Mouse (Mus musculus) embryo, embryonic 10 days (tissue): Measurements from ENCODE around the gene Nr2f1.

Experiments used
- DNase-seq: peaks from one replicate; pipeline ENCODE4 v3.0.0-alpha.2; 2015; ENCODE audit warnings: low spot score

Nr2f1 gene

DNA sequence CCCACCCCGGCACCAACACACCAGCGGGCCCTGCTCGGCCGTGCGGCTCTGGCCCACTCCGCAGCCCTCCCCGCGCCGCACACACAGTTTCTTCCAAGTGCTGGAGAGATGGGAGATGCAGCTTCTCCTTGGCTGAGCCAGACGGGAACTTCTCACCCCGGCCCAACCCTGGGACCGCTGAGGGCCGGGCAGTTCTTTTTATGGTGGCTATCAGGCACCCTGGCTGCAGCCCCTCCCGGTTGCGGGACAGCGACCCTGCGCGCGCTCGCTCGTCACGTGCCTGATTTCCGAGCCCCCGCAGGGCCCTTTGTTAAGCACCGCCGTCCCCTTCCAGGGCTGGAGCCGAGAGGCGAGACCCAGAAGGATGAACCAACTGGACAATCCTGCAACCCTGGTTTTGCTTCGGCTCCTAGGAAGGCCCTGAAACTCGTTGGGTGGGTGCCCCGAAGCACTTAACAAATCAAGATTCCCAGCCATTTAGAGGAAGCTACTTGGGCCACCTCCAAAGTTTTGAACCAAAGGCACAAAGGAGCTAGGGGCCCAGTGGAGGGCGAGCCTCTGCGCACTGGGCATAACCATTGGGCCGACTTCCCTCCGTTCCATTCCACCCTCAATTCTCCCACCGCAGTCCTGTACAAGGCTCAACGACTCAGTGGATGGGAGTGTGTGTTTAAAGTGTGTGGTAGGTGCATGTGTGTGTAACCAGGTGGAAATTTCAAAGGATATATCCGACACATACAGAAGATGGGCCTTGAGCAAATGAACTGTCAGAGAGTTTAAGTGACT is 20.1 kb downstream of the Nr2f1 start:
- peak; percentile 75 for DNase-seq

DNA sequence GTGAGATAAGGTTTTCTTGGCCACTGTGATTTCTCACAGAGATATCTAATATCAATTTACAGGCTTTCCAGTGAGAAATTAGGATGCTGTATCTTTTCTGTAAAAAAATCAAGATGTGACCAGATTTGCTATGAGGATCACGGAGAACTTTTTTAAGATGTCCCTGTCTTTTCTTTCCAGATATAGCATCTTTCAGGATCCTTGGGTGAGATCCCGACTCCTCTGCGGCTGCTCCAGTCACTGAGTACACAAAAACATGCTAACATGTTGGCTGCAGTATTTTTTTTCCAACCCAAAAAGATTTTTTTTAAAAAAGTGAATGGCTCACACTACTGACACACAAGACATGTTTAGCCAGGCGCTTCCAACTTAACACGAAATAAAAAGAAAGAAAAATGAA is 20.8 kb downstream of the Nr2f1 start:
- DNase-seq = no peak

DNA sequence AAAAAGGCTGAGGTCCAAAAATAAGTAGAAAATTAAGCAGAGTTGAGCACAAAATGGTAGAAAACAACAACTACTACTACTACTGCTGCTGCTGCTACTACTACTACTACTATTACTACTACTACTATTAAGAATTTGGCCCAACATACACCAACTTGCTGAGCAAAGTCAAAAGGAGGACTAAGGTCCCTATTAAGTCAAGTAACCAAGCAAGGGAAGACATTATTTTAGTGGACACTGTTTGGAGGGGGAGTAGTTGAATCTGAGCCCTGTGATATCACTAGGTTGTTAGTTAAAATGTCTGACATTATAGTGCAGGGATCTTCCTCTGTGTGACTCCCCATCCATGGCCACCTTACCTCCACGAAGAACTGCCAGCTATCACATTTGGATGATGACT is 21.5 kb downstream of the Nr2f1 start:
- DNase-seq = no peak

DNA sequence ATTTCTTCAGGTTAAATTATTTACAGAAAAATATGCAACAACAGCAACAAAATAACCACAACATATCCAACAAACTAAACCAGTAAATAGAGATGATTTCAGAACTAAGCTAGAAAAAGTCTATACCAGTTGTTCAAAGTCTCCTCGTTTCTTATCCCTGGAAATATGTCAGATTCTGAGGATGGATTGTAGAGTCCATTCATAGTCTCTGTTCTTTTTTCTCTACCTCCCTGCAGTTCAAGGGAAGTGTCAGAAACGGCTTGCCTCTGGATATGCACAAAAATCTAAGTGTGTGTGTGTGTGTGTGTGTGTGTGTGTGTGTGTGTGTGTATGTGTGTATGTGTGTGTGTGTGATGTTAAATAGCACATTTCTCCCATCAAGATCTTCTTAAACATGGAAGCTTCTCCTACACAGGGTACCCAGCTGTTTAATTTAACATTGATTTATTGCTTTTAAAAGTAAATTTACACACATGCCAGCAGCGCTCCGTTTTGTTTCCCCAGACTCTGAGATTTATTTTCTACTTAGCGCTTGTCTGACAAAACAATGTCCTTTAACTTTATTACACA is 22.1 kb downstream of the Nr2f1 start:
- DNase-seq = no peak

DNA sequence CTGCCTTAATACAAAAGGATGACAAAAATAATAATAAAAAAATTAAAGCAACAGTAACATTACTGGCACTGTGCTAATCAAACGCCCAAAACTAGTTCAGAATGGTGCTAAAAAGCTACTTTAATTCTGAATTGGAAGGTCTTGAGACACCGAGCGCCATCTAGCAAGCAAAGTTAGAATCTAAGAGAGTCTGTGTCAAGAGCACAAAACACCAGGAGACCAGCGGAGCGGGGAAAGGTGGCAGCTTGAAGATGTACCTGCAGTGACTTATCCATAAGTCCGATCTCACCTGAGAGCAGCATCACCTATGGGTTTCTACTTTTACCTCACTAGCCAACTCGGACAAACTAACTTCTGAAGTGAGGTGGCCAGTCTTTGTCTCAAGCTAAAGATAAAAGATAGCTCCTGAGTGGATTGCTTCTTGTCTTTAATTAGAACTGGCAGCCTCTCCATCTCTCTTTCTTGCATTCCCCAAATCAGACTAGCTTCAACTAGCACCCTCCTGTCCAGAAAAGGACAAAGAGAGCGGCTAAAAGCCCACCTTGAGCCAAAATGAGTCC is 23.7 kb downstream of the Nr2f1 start:
- peak; percentile 78 for DNase-seq

DNA sequence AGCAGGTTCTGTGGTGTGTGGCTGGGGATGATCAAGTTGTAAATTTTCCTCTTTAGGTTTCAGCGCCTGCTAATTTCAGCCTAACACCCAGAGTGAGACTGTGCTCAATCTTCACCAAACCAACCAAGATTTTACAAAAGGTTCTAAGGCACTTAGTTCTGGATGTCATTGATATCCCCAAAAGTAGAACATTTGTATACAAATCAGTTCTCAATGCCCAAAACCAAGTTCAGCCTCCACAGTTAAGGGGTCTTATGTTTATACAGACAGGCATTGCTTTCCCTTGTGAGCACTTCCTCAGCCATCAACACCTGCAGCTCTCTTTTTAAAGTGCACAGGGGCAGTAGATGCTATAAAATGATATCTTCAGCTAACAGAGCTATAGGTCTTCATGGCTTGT is 24.7 kb downstream of the Nr2f1 start:
- DNase-seq = no peak

DNA sequence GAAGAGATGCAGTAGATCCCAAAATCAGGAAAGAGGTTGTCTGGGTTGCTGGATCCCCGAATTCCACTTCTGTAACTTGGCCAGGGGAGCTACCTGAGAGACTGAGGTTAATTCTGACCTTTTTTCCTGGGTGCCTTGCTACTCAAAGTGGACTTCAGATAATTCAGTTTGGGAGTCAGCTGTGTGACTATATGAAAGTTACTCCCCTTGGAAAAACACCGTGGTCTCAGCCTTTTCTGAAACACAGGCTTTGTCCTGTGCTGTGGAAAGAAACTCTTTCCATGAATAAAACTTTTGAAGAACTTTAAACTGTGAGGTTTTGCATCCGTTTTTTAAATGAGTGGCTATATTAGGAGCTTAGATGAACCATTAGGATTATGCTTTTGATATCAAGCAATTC is 25.4 kb downstream of the Nr2f1 start:
- DNase-seq = no peak

DNA sequence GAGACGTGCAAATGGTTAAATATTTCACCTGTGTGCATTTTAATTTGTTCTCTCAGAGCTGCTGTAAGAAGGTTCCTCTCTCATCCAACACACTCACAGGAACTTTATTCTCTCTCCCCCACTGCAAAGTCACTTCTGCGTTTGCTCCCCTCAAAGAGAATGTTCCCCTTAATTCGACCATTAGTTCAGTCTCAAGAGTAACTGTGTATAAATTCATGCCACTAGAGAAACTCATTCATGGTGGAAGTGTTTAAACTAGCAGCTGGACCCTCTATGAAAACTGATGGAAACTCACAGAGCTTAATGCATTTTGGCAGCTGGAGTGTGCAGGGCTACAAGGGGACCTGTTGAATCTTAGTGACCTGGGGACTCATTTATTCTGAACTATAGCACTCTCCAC is 26.7 kb downstream of the Nr2f1 start:
- no peak for DNase-seq

DNA sequence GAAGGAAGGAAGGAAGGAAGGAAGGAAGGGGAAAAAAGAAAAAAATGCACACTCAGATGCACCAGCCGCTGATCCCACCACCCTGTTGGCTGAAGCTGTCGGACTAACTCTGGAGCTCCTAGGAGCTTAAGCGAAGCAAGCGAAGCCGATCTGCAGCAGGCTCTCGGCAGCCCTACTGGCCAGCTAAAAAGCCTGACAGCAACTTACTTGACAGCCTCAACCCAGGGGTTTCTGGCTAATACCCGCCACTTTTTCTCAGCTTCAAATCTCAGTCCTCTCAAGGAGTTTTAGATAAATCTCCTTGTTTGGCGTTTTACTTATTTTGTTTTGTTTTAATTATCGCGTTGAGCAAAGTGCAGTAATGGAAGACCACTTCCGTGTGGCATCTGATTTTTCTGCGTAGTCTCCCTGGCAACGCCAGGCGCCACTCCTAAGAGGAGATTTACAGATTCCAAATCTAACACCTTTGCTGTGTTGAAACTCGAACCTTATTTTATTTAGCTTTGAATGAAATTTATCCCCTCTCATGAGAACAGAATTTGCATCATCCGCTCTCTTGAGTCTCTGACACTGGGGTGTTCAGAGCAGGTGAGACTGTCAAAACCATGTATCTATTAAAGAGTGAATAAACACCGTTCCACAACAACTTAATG is 27.4 kb downstream of the Nr2f1 start:
- DNase-seq = no peak

DNA sequence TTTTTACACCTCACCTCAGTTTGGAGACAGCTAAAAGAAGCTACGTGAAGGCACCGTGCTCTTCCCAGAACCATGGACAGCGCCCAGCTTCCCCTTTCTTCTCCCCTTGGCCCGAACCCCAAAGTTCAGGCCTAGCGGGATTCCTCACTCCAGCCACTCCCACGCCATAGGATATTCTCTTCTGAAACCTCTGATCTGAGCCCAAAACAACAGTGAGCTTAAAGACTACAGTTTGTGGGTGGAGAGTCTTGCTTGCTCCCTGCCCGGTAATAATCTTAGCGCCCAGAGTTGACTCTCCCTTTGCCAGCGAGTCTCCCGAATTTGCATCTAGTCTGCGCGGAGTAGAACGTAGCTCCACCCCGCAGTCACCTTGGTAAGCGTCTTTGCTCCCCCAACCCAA is 28.2 kb downstream of the Nr2f1 start:
- DNase-seq = peak; percentile 80

DNA sequence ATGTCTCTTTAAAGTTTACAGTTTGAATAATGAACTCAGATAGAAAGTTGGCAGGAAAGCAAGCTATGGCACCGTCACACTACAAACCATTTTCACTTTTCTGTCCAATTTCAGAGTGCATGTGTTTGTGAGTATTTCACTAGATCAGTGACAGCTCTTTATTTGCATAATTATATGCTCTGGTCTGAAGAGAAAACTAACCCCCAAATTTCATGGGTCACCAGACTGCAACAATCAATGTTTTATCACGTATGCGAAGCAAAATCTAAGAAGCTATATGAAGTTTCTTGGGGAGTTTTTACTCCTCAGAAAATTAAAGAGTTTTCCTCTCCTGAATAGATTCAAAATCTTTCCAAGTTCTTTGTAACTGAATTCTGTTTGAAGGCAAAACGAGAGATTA is 31.4 kb downstream of the Nr2f1 start:
- DNase-seq = peak; percentile 51

DNA sequence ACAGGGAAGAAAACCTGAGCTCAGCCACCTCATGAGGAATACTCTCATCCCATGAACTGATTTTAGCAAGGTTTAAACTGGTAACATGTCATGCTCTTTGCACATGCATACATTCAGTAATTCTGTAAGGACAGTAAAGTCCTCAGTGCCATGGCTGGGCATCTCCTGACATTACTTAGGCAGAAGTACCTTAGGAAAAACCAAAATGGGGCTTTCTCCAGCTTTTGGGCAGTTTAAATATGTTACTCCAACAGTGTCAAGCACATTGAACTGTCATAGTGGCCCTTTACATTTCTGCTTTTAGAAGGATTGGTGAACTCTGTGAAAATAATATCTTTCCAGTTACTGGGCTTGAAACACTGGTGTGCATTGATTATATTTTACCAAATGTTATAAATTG is 34.6 kb downstream of the Nr2f1 start:
- DNase-seq = no peak

DNA sequence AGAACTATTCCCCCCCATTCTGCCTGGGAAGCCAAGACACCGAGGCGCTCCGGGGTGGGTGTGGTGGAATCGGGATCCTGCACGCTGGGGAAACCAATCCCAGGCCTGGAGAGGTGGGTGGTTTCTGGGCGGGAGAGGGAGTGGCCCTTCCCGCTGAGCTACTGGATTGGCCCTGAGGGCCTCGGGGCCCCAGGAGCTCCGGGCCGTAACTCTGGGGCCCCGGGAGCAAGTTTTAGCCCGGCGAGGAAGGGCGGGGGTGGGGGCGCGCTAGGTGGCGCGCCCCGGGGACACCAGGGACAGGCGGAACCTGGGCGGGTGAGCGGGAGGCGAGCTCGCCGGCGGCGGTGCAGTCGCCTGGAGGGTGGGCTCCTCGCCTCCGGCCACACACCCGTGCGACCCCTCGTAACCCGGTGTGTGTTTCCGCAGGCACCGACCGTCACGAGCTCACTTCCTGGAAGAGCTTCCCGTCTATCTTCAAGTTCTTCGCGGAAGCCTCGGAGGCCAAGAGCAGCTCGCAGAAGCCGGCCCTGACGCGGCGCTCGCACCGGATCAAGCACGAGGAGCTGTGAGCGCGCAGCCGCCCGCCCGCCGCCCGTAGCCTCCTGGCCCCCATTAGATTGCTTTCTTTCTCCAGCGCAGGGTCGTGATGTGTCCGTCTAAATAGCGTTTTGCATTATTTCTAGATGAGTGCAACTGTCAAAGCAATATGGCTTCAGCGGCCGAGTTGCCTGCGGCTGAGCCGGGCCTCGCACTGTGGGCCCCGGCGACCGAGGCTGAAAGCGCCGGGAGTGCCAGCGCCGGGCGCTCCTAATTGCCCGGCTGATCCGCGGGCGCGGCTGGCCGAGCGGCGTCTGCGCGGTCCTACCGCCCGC is 36.2 kb downstream of the Nr2f1 start:
- peak; percentile 89 for DNase-seq

DNA sequence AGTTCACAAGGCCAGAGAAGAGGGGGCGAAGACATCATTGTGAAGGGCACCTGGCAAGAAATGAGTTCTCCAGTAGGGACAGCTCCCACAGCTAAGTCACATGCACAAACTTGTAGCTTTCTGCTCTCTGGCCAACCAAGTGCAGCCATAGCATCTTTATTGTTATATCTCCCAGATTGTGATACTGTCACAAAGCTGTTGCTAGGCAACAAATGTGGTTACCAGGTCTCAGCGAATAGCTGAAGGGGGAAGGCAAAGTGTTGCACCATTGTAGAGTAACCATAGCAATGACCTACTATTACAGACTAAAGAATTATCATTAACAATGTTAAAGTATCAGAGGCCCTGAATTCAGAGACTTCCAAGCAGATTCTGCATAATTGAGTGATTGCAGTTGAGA is 37.4 kb downstream of the Nr2f1 start:
- DNase-seq = peak; percentile 83

DNA sequence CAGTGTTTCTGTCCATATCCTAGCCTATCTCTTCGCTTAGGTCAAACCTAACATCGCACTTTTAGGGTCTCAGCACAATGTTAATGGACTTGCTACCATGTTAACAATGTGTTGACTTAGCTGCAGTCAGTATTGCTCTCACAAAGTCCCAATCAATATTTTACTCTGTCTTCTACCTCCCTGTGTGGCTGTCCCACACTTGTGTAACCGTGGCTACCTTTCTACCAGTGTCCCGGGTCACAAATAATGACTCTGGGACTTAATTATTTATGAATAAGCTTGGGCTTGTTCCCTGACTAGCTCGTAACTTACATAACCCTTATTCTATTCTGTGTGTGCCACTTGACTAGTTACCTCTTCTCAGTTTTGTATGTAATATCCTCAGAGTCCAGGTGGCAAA is 42.1 kb downstream of the Nr2f1 start:
- no peak for DNase-seq
